Mouse (Mus musculus) erythroblast, embryonic 14.5 days (primary cell): ENCODE measurements around the gene Ccz1.

Experiments used
- GATA1 ChIP-seq: IDR thresholded peaks from 2 replicates; pipeline ENCODE4 v1.6.1; 2012; ENCODE audit warnings: low read length, inconsistent platforms, mixed read lengths
- TAL1 ChIP-seq: IDR thresholded peaks from 3 replicates; pipeline ENCODE4 v1.6.1; 2012; ENCODE audit warnings: low read length, inconsistent platforms, mixed read lengths

GRCm38 (mm10) chr5:144015845-144016244, 1.2 kb upstream of the Ccz1 start:
- no peak for TF ChIP-seq TAL1
- no peak for TF ChIP-seq GATA1
